Mouse (Mus musculus) G1E (cell line): ENCODE measurements around the gene Caln1. TPM values are rescaled to one million over a fixed set of nuclear protein-coding genes. Genes with fewer than 3 reads are reported as not detected.

ENCODE experiments used
- ATAC-seq: 2 replicates; pipeline ENCODE4 v1.8.0; 2016; ENCODE audit warnings: mild to moderate bottlenecking; ENCODE audit not compliant: insufficient number of reproducible peaks, poor library complexity, low FRiP score, severe bottlenecking; ENCODE audit errors: extremely low read depth
- DNase-seq: peaks from one replicate; pipeline ENCODE4 v3.0.0; 2012; ENCODE audit warnings: low spot score
- H3K27me3 ChIP-seq: 2 replicates; pipeline ENCODE4 v1.6.1; 2012; ENCODE audit warnings: mild to moderate bottlenecking, low read length, inconsistent platforms; ENCODE audit not compliant: insufficient read depth
- H3K36me3 ChIP-seq: replicated peaks from 2 replicates; pipeline ENCODE3; 2012; ENCODE audit warnings: mild to moderate bottlenecking, inconsistent platforms
- H3K4me1 ChIP-seq: 2 replicates; pipeline ENCODE4 v1.6.1; 2012; ENCODE audit warnings: low read depth, low read length, inconsistent platforms, mixed read lengths; ENCODE audit not compliant: insufficient read depth
- H3K4me3 ChIP-seq: 2 replicates; pipeline ENCODE4 v1.5.1; 2012; ENCODE audit warnings: low read depth, mild to moderate bottlenecking, inconsistent platforms, low read length, moderate library complexity, mixed read lengths
- H3K9me3 ChIP-seq: replicated peaks from 2 replicates; pipeline ENCODE4 v1.6.1; 2012; ENCODE audit warnings: inconsistent platforms
- CTCF ChIP-seq: IDR thresholded peaks from 2 replicates; pipeline ENCODE4 v1.5.1; 2012; ENCODE audit warnings: low read depth, low read length, inconsistent platforms, mixed read lengths
- GATA1 ChIP-seq: IDR thresholded peaks from 2 replicates; pipeline ENCODE4 v1.6.1; 2012; ENCODE audit warnings: borderline replicate concordance, low read length, inconsistent platforms, mixed read lengths
- GATA2 ChIP-seq: IDR thresholded peaks from 2 replicates; pipeline ENCODE4 v1.6.1; 2012; ENCODE audit warnings: low read depth, low read length, inconsistent platforms, borderline replicate concordance
- POLR2AphosphoS5 ChIP-seq: IDR thresholded peaks from 2 replicates; pipeline ENCODE4 v1.6.1; 2012; ENCODE audit warnings: low read depth, low read length, inconsistent platforms; ENCODE audit not compliant: insufficient replicate concordance
- TAL1 ChIP-seq: conservative IDR thresholded peaks from 2 replicates; pipeline ENCODE4 v1.6.1; 2012; ENCODE audit warnings: low read depth, low read length, inconsistent platforms, mixed read lengths
- polyA plus RNA-seq: library from polyadenylated mRNA; stranded (reverse); fragments of >175 nt; gene quantifications from 2 replicates; pipeline ENCODE4 v1.2.3, GENCODE M21; 2012
- total RNA-seq, 2 experiments: library from RNA; stranded (forward) in 1 of 2; stranded (reverse) in 1 of 2; fragments of 200-1000 nt in 1 of 2; fragments of >200 nt in 1 of 2; fragmentation: Nextera tagmentation in 1 of 2; gene quantifications; 2 replicates each; pipeline ENCODE4 v1.2.3; 2014 to 2017

The Caln1 gene
- total and polyA plus RNA-seq, 3 experiments, result 0.11 TPM; not detected in 2

DNA sequence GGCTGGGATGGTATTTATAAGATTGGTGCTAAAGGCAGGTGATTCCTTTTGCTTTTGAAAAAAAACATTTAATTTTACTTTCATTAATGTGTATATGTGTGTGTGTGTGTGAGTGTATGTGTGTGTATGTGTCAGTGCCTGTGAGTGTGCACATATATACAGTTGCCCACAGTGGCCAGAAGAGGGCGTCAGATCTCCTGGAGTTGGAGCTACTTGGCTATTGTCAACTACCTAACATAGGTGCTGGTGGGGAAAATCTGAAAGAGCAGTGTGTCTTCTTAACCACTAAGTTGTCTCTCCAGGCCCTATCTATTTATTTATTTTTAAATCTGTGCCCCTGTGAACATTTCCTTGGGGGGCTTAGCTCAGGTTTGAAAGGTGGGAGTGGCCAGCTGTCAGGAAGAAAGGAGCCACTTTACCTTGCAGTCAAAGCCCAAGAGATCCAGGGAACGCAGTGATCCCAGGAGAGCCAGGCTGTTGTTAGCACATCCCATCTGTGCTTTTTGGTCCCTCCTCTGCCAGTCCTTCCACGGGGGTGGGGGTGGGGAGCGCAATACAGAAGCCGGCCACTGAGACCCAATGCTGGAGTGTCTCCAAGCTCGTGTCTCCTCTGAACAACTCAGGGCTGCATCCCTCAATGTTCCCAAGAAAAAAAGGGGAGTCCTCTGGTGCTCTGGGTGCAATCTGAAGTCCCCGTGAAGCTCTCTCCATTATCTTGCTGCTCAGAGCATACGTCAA lies 24.5 kb downstream of the Caln1 start:
- Histone ChIP-seq H3K9me3 (peaks cover 39% of the 10 kb centered on the region), H3K4me1 (no peaks in the 10 kb centered on the region), H3K27me3 (no peaks in the 10 kb centered on the region), H3K4me3 (no peak overlapping the region), H3K36me3 (no peaks in the 10 kb centered on the region)
- DNase-seq (no peak), ATAC-seq (no peak)
- no peak for TF ChIP-seq GATA1
- TF ChIP-seq TAL1, result no peak
- no peak for TF ChIP-seq GATA2
- no peak for TF ChIP-seq POLR2AphosphoS5
- no peak for TF ChIP-seq CTCF

- Histone ChIP-seq H3K9me3 (peaks cover 44% of the 10 kb centered on the region), H3K27me3 (no peaks in the 10 kb centered on the region), H3K36me3 (no peaks in the 10 kb centered on the region), H3K4me1 (no peaks in the 10 kb centered on the region), H3K4me3 (no peak overlapping the region)
- DNase-seq, result no peak
- no peak for TF ChIP-seq POLR2AphosphoS5
- no peak for TF ChIP-seq CTCF
- TF ChIP-seq TAL1, result no peak
- TF ChIP-seq GATA2, result no peak
- no peak for TF ChIP-seq GATA1
- ATAC-seq, result no peak
Observed at GRCm38 (mm10) chr5:130394386-130394785, 25.1 kb downstream of the Caln1 start.

- no peaks in the 10 kb centered on the region for H3K27me3 ChIP-seq
- no peaks in the 10 kb centered on the region for H3K4me1 ChIP-seq
- ATAC-seq (no peak), DNase-seq (no peak)
- H3K36me3 ChIP-seq, result no peaks in the 10 kb centered on the region
- H3K4me3 ChIP-seq, result no peak overlapping the region
- TF ChIP-seq POLR2AphosphoS5, result no peak
- no peak for TF ChIP-seq GATA2
- no peak for TF ChIP-seq TAL1
- no peak for TF ChIP-seq CTCF
- TF ChIP-seq GATA1, result no peak
- H3K9me3 ChIP-seq, result peaks cover 47% of the 10 kb centered on the region
Observed at GRCm38 (mm10) chr5:130395142-130395541, 25.9 kb downstream of the Caln1 start.

DNA sequence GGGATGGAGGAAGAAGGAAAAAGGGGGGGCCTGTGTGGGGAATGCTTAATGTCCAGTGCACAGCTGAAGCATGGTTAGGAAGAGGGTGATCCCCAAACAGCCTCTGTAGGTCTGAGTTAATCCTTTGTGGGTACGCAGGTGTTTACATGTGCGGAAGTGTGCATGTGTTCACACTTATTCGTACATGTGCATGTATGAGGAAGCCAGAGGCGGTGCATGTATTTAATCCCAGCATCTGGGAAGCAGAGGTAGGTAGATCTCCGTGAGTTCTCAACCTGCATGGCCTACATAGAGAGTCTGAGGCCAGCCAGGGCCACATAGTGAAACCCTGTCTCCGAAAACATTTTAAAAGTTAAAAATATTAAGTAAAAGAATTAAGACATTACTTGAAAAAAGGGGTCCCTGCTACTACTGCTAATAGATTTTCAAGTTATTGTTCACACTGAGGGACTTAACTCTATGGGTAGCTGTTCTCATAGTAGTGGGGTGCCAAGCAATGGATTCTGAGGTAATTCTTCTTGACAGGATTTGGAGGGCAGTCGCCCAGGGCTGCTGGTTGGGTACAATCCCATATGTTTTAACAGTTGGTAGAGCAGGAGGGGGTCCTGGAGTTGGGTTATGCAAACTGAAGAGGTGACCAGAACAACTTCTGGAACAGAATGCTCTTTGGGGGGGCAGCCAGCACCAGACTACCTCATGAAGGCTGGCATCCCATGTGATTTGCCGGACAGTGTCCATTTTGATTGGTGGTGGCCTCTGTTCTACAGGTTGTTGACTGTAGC lies 31.1 kb downstream of the Caln1 start:
- Histone ChIP-seq H3K4me3 (no peak overlapping the region), H3K36me3 (no peaks in the 10 kb centered on the region), H3K4me1 (no peaks in the 10 kb centered on the region), H3K27me3 (no peaks in the 10 kb centered on the region), H3K9me3 (peaks cover 55% of the 10 kb centered on the region)
- ATAC-seq (no peak), DNase-seq (no peak)
- TF ChIP-seq CTCF (no peak), TAL1 (no peak), GATA1 (no peak), GATA2 (no peak), POLR2AphosphoS5 (no peak)

DNA sequence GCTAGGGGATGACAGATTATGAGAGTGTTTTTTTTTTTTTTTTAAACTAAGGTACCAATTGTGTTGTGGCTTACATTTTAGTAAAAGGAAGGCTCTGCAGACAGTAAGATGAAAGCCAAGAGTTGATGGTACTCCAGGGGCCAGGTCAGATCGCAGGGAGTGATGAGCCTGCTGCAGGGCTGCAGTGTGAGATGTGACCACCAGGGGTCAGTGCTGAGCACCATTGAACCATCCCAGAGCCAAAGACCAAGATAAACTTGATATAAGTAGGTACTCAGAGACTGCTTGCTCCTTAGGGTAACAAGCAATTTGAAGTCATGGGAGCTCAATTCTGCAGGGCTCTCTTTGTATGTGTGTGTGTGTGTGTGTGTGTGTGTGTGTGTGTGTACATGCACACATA lies 35.9 kb downstream of the Caln1 start:
- Histone ChIP-seq H3K9me3 (peaks cover 52% of the 10 kb centered on the region), H3K27me3 (no peaks in the 10 kb centered on the region), H3K4me1 (no peaks in the 10 kb centered on the region), H3K4me3 (no peak overlapping the region), H3K36me3 (no peaks in the 10 kb centered on the region)
- ATAC-seq (peak; percentile 54; the same call in 1 of the 2 replicates), DNase-seq (no peak)
- TF ChIP-seq POLR2AphosphoS5, result no peak
- no peak for TF ChIP-seq GATA2
- TF ChIP-seq TAL1, result no peak
- no peak for TF ChIP-seq CTCF
- TF ChIP-seq GATA1, result no peak

- Histone ChIP-seq H3K4me1 (no peaks in the 10 kb centered on the region), H3K27me3 (no peaks in the 10 kb centered on the region), H3K4me3 (no peak overlapping the region), H3K9me3 (peaks cover 56% of the 10 kb centered on the region), H3K36me3 (no peaks in the 10 kb centered on the region)
- DNase-seq (no peak), ATAC-seq (no peak)
- TF ChIP-seq TAL1 (no peak), GATA2 (no peak), GATA1 (no peak), CTCF (no peak), POLR2AphosphoS5 (no peak)
Observed at GRCm38 (mm10) chr5:130409706-130410105, 40.5 kb downstream of the Caln1 start.
